Mouse (Mus musculus) adrenal gland, postnatal 14 days (tissue): ENCODE results near the gene Selenon. TPM values are rescaled to one million over a fixed set of nuclear protein-coding genes. Genes with fewer than 3 reads are reported as not detected.
A peak's percentile ranks its signal among the peaks of the same experiment; 100 is the strongest.
"Not testable (repeated sequence)": the region's sequence is repeated elsewhere in the genome, so short reads cannot be mapped to it uniquely, and the experiment has no call there.

ENCODE experiments used
- DNase-seq: peaks from one replicate; pipeline ENCODE4 v3.0.0; 2021; ENCODE audit warnings: mixed read lengths
- microRNA-seq, 2 experiments: library from miRNA; unstranded; fragments of <30 nt; microRNA quantifications; one replicate each; pipeline ENCODE4 v1.2.0; 2021
- total RNA-seq: library from RNA; stranded (reverse); gene quantifications from 2 replicates; pipeline ENCODE4 v1.2.3, GENCODE M21; 2021

Selenon gene
- total RNA-seq, 1 experiment from 2014 or later = 30.2 TPM

- DNase-seq = no peak
Observed at GRCm38 (mm10) chr4:134510396-134510795, 41.6 kb downstream of the Selenon start.

GRCm38 (mm10) chr4:134506713-134507112 is 45.3 kb downstream of the Selenon start:
- DNase-seq = no peak

- DNase-seq = no peak
Observed at GRCm38 (mm10) chr4:134505966-134506594, 45.9 kb downstream of the Selenon start.

- DNase-seq = no peak
Observed at GRCm38 (mm10) chr4:134505303-134505789, 46.6 kb downstream of the Selenon start.

GRCm38 (mm10) chr4:134503686-134504357 is 48.1 kb downstream of the Selenon start:
- DNase-seq = no peak

- no peak for DNase-seq
Observed at GRCm38 (mm10) chr4:134501095-134501494, 50.9 kb downstream of the Selenon start.

- DNase-seq = peak; percentile 8
Observed at GRCm38 (mm10) chr4:134498983-134499382, 53.0 kb downstream of the Selenon start.

GRCm38 (mm10) chr4:134497986-134498731 is 53.8 kb downstream of the Selenon start:
- DNase-seq = peak; percentile 72

- DNase-seq = no peak
Observed at GRCm38 (mm10) chr4:134497223-134497622, 54.7 kb downstream of the Selenon start.

- DNase-seq = peak; percentile 89
Observed at GRCm38 (mm10) chr4:134496595-134497210, 55.3 kb downstream of the Selenon start, which contains the start of gene Paqr7. Gene Paqr7 (plus strand): TSS chr4:134496697.

GRCm38 (mm10) chr4:134495546-134495923 is 56.4 kb downstream of the Selenon start:
- DNase-seq = peak; percentile 22

- DNase-seq = peak; percentile 75
Observed at GRCm38 (mm10) chr4:134494780-134495545, 57.0 kb downstream of the Selenon start.

GRCm38 (mm10) chr4:134494161-134494560 is 57.8 kb downstream of the Selenon start:
- DNase-seq = not testable (repeated sequence)

GRCm38 (mm10) chr4:134491716-134492115 is 60.2 kb downstream of the Selenon start:
- DNase-seq = peak; percentile 51

GRCm38 (mm10) chr4:134489986-134490665 is 61.8 kb downstream of the Selenon start:
- no peak for DNase-seq

- DNase-seq = no peak
Observed at GRCm38 (mm10) chr4:134488211-134488610, 63.8 kb downstream of the Selenon start.

Small RNA genes within 50 kb of the gene (microRNA-seq; reads per million reads assigned to microRNA genes)
- 0 reads per million in 2 experiments for gene Mir6403

Other genes with a start within 250 kb of the Selenon start
- not detected in 2 replicates for gene Trim63, start 237.0 kb downstream of the Selenon start, total RNA-seq
- gene Slc30a2, start 209.0 kb downstream of the Selenon start, total RNA-seq = 13.4 and 18.8 TPM in 2 replicates
- 0.96 and 1.7 TPM in 2 replicates for gene Extl1, start 168.3 kb downstream of the Selenon start, total RNA-seq
- gene Pafah2, start 155.8 kb downstream of the Selenon start, total RNA-seq = 15.9 and 21.2 TPM in 2 replicates
- 118 and 119 TPM in 2 replicates for gene Stmn1, start 83.8 kb downstream of the Selenon start, total RNA-seq
- gene Paqr7, start 55.5 kb downstream of the Selenon start, total RNA-seq = 25.9 and 32.2 TPM in 2 replicates
- 1.8 and 3.0 TPM in 2 replicates for gene Aunip, start 41.2 kb downstream of the Selenon start, total RNA-seq
- 103 and 113 TPM in 2 replicates for gene Mtfr1l, start 16.8 kb downstream of the Selenon start, total RNA-seq
- 19.6 and 21.5 TPM in 2 replicates for gene Man1c1, start 152.1 kb upstream of the Selenon start, total RNA-seq
- gene Ldlrap1, start 215.9 kb upstream of the Selenon start, total RNA-seq = 46.4 and 53.1 TPM in 2 replicates